Mouse (Mus musculus): Measurements from ENCODE around the gene Gmppa. TPM values are rescaled to one million over a fixed set of nuclear protein-coding genes. Genes with fewer than 3 reads are reported as not detected.

The Gmppa gene
- polyA plus RNA-seq, 1 experiment from 2014 or later, result 103 TPM

- Histone ChIP-seq H3K4me2 (peak overlapping the region; percentile 32), H3K9ac (no peak overlapping the region)
- ATAC-seq (ENCODE audit: insufficient read depth, low FRiP score, low read depth), result no peak
Observed at GRCm38 (mm10) chr1:75447265-75448051, 11.7 kb downstream of the Gmppa start.

GRCm38 (mm10) chr1:75448052-75448431, 12.3 kb downstream of the Gmppa start:
- Histone ChIP-seq H3K27ac (no peak overlapping the region; the same call in 1 of the 2 replicates), H3K27me3 (replicated peaks) (peaks cover 64% of the 10 kb centered on the region), H3K4me3 (replicated peaks) (no peak overlapping the region), H3K9ac (no peak overlapping the region), H3K4me2 (peak overlapping the region; percentile 32), H3K4me1 (peaks cover 63% of the 10 kb centered on the region), H3K36me3 (no peaks in the 10 kb centered on the region), H3K9me3 (no peaks in the 10 kb centered on the region)
- WGBS, result 7% methylated on average over 7 of the region's 7 CpGs
- no peak for ATAC-seq (ENCODE audit: insufficient read depth, low FRiP score, low read depth)

More at GRCm38 (mm10) chr1:75447265-75448051, 11.7 kb downstream of the Gmppa start:
- WGBS, result 8% methylated on average over 10 of the region's 10 CpGs
- Histone ChIP-seq H3K4me1 (peaks cover 63% of the 10 kb centered on the region), H3K27me3 (replicated peaks) (peaks cover 61% of the 10 kb centered on the region), H3K36me3 (no peaks in the 10 kb centered on the region; the same call in 1 of the 2 replicates), H3K27ac (no peak overlapping the region; the same call in 1 of the 2 replicates), H3K9me3 (no peaks in the 10 kb centered on the region), H3K4me3 (replicated peaks) (peak overlapping the region; percentile 3; the same call in 1 of the 2 replicates)

GRCm38 (mm10) chr1:75448937-75449336, 13.2 kb downstream of the Gmppa start:
- H3K4me1 ChIP-seq, result peaks cover 63% of the 10 kb centered on the region
- peak overlapping the region; percentile 26; the same call in 1 of the 2 replicates for H3K27ac ChIP-seq

GRCm38 (mm10) chr1:75449377-75450135, 13.8 kb downstream of the Gmppa start:
- peak overlapping the region; percentile 48; the same call in 1 of the 2 replicates for H3K4me2 ChIP-seq
- H3K27ac ChIP-seq, result no peak overlapping the region
- H3K4me3 ChIP-seq (replicated peaks), result no peak overlapping the region; the same call in 1 of the 2 replicates
- peaks cover 63% of the 10 kb centered on the region for H3K4me1 ChIP-seq
- H3K27me3 ChIP-seq (replicated peaks), result peaks cover 73% of the 10 kb centered on the region
- no peak overlapping the region for H3K9ac ChIP-seq
- no peak for ATAC-seq (ENCODE audit: insufficient read depth, low FRiP score, low read depth)
- WGBS, result 14% methylated on average over 8 of the region's 8 CpGs
- H3K36me3 ChIP-seq, result no peaks in the 10 kb centered on the region
- no peaks in the 10 kb centered on the region for H3K9me3 ChIP-seq

More at GRCm38 (mm10) chr1:75448937-75449336, 13.2 kb downstream of the Gmppa start:
- no peaks in the 10 kb centered on the region for H3K9me3 ChIP-seq
- H3K4me2 ChIP-seq, result peak overlapping the region; percentile 33; the same call in 1 of the 2 replicates
- no peaks in the 10 kb centered on the region for H3K36me3 ChIP-seq
- 0 out of 2 replicates have a peak overlapping the region, but pooled peaks have one; percentile 1 for H3K4me3 ChIP-seq (replicated peaks)
- H3K9ac ChIP-seq, result no peak overlapping the region
- no peak for ATAC-seq (ENCODE audit: insufficient read depth, low FRiP score, low read depth)
- 2% methylated on average over 14 of the region's 14 CpGs for WGBS
- H3K27me3 ChIP-seq (replicated peaks), result peaks cover 68% of the 10 kb centered on the region

- no peak for ATAC-seq (ENCODE audit: insufficient read depth, low FRiP score, low read depth)
- 3% methylated on average over 35 of the region's 35 CpGs for WGBS
- H3K4me1 ChIP-seq, result peaks cover 58% of the 10 kb centered on the region
- H3K9me3 ChIP-seq, result no peaks in the 10 kb centered on the region
- peak within 1 kb of the TSS; percentile 25 for H3K4me3 ChIP-seq (replicated peaks)
- H3K9ac ChIP-seq, result no peak within 1 kb of the TSS
- H3K36me3 ChIP-seq, result no peaks in the 10 kb centered on the region
- H3K4me2 ChIP-seq, result peak within 1 kb of the TSS; percentile 48
- H3K27me3 ChIP-seq (replicated peaks), result peaks cover 74% of the 10 kb centered on the region
- no peak within 1 kb of the TSS for H3K27ac ChIP-seq
Observed at GRCm38 (mm10) chr1:75450314-75451005, 14.7 kb downstream of the Gmppa start, which contains the start of gene Asic4. Asic4 (plus strand) TSS chr1:75450436.

- H3K9ac ChIP-seq, result no peak overlapping the region
- no peak overlapping the region for H3K4me2 ChIP-seq
- no peak overlapping the region for H3K27ac ChIP-seq
- peaks cover 44% of the 10 kb centered on the region for H3K4me1 ChIP-seq
- H3K27me3 ChIP-seq (replicated peaks), result peaks cover 80% of the 10 kb centered on the region
- H3K4me3 ChIP-seq (replicated peaks), result no peak overlapping the region
- H3K9me3 ChIP-seq, result no peaks in the 10 kb centered on the region
- H3K36me3 ChIP-seq, result no peaks in the 10 kb centered on the region
- no peak for ATAC-seq (ENCODE audit: insufficient read depth, low FRiP score, low read depth)
- 65% methylated on average over 5 of the region's 5 CpGs for WGBS
Observed at GRCm38 (mm10) chr1:75451900-75452299, 16.2 kb downstream of the Gmppa start.

- no peak for ATAC-seq (ENCODE audit: insufficient read depth, low FRiP score, low read depth)
- WGBS, result 74% methylated on average over 3 of the region's 3 CpGs
- H3K27ac ChIP-seq, result no peak overlapping the region
- no peaks in the 10 kb centered on the region for H3K36me3 ChIP-seq
- no peak overlapping the region for H3K4me2 ChIP-seq
- H3K9me3 ChIP-seq, result no peaks in the 10 kb centered on the region
- H3K27me3 ChIP-seq (replicated peaks), result peaks cover 51% of the 10 kb centered on the region
- peaks cover 32% of the 10 kb centered on the region for H3K4me1 ChIP-seq
- no peak overlapping the region for H3K9ac ChIP-seq
- no peak overlapping the region for H3K4me3 ChIP-seq (replicated peaks)
Observed at GRCm38 (mm10) chr1:75455433-75455832, 19.7 kb downstream of the Gmppa start.

- H3K9me3 ChIP-seq, result no peaks in the 10 kb centered on the region
- no peak overlapping the region for H3K4me3 ChIP-seq (replicated peaks)
- H3K27me3 ChIP-seq (replicated peaks), result peaks cover 46% of the 10 kb centered on the region
- WGBS, result 47% methylated on average over 5 of the region's 5 CpGs
- H3K9ac ChIP-seq, result no peak overlapping the region
- no peak overlapping the region for H3K4me2 ChIP-seq
- H3K27ac ChIP-seq, result no peak overlapping the region
- no peaks in the 10 kb centered on the region for H3K36me3 ChIP-seq
- H3K4me1 ChIP-seq, result peaks cover 26% of the 10 kb centered on the region
- ATAC-seq (ENCODE audit: insufficient read depth, low FRiP score, low read depth), result no peak
Observed at GRCm38 (mm10) chr1:75455948-75456347, 20.2 kb downstream of the Gmppa start.

- no peak for ATAC-seq (ENCODE audit: insufficient read depth, low FRiP score, low read depth)
- Histone ChIP-seq H3K36me3 (no peaks in the 10 kb centered on the region), H3K4me2 (no peak overlapping the region), H3K9ac (no peak overlapping the region), H3K27ac (no peak overlapping the region), H3K9me3 (no peaks in the 10 kb centered on the region), H3K4me1 (peaks cover 20% of the 10 kb centered on the region), H3K27me3 (replicated peaks) (peaks cover 36% of the 10 kb centered on the region), H3K4me3 (replicated peaks) (no peak overlapping the region)
- 15% methylated on average over 14 of the region's 14 CpGs for WGBS
Observed at GRCm38 (mm10) chr1:75456746-75457564, 21.2 kb downstream of the Gmppa start.

- Histone ChIP-seq H3K36me3 (no peaks in the 10 kb centered on the region), H3K9ac (no peak overlapping the region), H3K9me3 (no peaks in the 10 kb centered on the region), H3K27ac (no peak overlapping the region), H3K27me3 (replicated peaks) (peaks cover 29% of the 10 kb centered on the region), H3K4me1 (peaks cover 20% of the 10 kb centered on the region), H3K4me3 (replicated peaks) (no peak overlapping the region), H3K4me2 (peak overlapping the region; percentile 66)
- no peak for ATAC-seq (ENCODE audit: insufficient read depth, low FRiP score, low read depth)
- WGBS, result 10% methylated on average over 8 of the region's 10 CpGs
Observed at GRCm38 (mm10) chr1:75457710-75458024, 21.9 kb downstream of the Gmppa start.
